In genomic region chr6:141984644-141985043, GRCm38 (mm10) we compare ENCODE assay signal across 34 mouse cellular contexts. TPM values are rescaled to one million over a fixed set of nuclear protein-coding genes. Genes with fewer than 3 reads are reported as not detected.
DNase-seq lines count a peak whose midpoint lies in the region; ATAC-seq and TF ChIP-seq lines count a peak whose summit lies in the region.
"Had no signal": no experiment of that assay in that cellular context is flagged by ENCODE, and none has a peak within 500 bp of the region (broad histone marks: within the 10 kb centered on the region; RNA-seq: fewer than 3 reads in every experiment).

No protein-coding gene starts in this region.

- no peak overlapping the region for H3K27ac ChIP-seq in kidney, embryonic 16.5 days (ENCODE audit: low read length)
- H3K27ac ChIP-seq in midbrain, embryonic 14.5 days (replicated peaks; ENCODE audit: low read depth, low read length), result no peak overlapping the region
- no peak overlapping the region for H3K27ac ChIP-seq in midbrain, postnatal 0 days (ENCODE audit: low read depth, low read length)
- H3K27ac ChIP-seq: forebrain, embryonic 10.5 days; gastrocnemius, adult 2 months; hindbrain, embryonic 12.5 days; hindbrain, embryonic 15.5 days had no signal

- no peaks in the 10 kb centered on the region for H3K9me3 ChIP-seq in kidney, embryonic 16.5 days (ENCODE audit: low read length)
- H3K9me3 ChIP-seq in midbrain, embryonic 14.5 days (ENCODE audit: control insufficient read depth, low read length), result no peaks in the 10 kb centered on the region
- H3K9me3 ChIP-seq in midbrain, postnatal 0 days (ENCODE audit: low read length), result no peaks in the 10 kb centered on the region
- H3K9me3 ChIP-seq: forebrain, embryonic 10.5 days; G1E; hindbrain, embryonic 12.5 days; hindbrain, embryonic 15.5 days had no signal

- no peak overlapping the region for H3K9ac ChIP-seq in kidney, embryonic 16.5 days (replicated peaks; ENCODE audit: low read length)
- no peak overlapping the region for H3K9ac ChIP-seq in midbrain, embryonic 14.5 days (replicated peaks; ENCODE audit: low read length)
- no peak overlapping the region for H3K9ac ChIP-seq in midbrain, postnatal 0 days (replicated peaks; ENCODE audit: low read length, poor library complexity, severe bottlenecking)
- H3K9ac ChIP-seq: forebrain, postnatal 0 days; hindbrain, embryonic 12.5 days; hindbrain, embryonic 15.5 days had no signal

- no peak overlapping the region for H3K4me3 ChIP-seq in kidney, embryonic 16.5 days (ENCODE audit: low read length)
- no peak overlapping the region for H3K4me3 ChIP-seq in midbrain, embryonic 14.5 days (replicated peaks; ENCODE audit: low read depth, low read length)
- H3K4me3 ChIP-seq in midbrain, postnatal 0 days (ENCODE audit: low read depth, low read length), result no peak overlapping the region
- H3K4me3 ChIP-seq: forebrain, embryonic 10.5 days; gastrocnemius, adult 2 months; hindbrain, embryonic 12.5 days; hindbrain, embryonic 15.5 days had no signal

- no peaks in the 10 kb centered on the region for H3K4me1 ChIP-seq in kidney, embryonic 16.5 days (ENCODE audit: insufficient read depth, low read length)
- no peaks in the 10 kb centered on the region for H3K4me1 ChIP-seq in midbrain, embryonic 14.5 days (ENCODE audit: control insufficient read depth, insufficient read depth, low read length)
- H3K4me1 ChIP-seq in midbrain, postnatal 0 days (ENCODE audit: insufficient read depth, low read length), result no peaks in the 10 kb centered on the region
- H3K4me1 ChIP-seq: forebrain, embryonic 10.5 days; hindbrain, embryonic 12.5 days; hindbrain, embryonic 15.5 days had no signal

- peak; percentile 87 for ATAC-seq in kidney, embryonic 16.5 days (ENCODE audit: low FRiP score, low TSS enrichment)
- 0 out of 2 replicates have a peak, but pooled peaks have one; percentile 3 for ATAC-seq in midbrain, embryonic 14.5 days (ENCODE audit: low FRiP score, low TSS enrichment)
- ATAC-seq in midbrain, postnatal 0 days (ENCODE audit: low FRiP score), result no peak
- ATAC-seq: activated CD4-positive, CD25-positive, alpha-beta regulatory T cell, adult 4 months; forebrain, embryonic 14.5 days; forebrain, postnatal 0 days had no signal

- 53% methylated on average over 3 of the region's 3 CpGs for WGBS in kidney, embryonic 16.5 days
- WGBS in midbrain, embryonic 14.5 days, result 89% methylated on average over 3 of the region's 3 CpGs
- WGBS in midbrain, postnatal 0 days, result 75% methylated on average over 3 of the region's 3 CpGs

- no peaks in the 10 kb centered on the region for H3K27me3 ChIP-seq in kidney, embryonic 16.5 days (ENCODE audit: insufficient read depth, low read length)
- H3K27me3 ChIP-seq in midbrain, embryonic 14.5 days (ENCODE audit: control insufficient read depth, insufficient read depth, low read length), result no peaks in the 10 kb centered on the region
- H3K27me3 ChIP-seq in midbrain, postnatal 0 days (ENCODE audit: insufficient read depth, low read length), result no peaks in the 10 kb centered on the region
- H3K27me3 ChIP-seq: CH12.LX; hindbrain, embryonic 12.5 days; hindbrain, embryonic 15.5 days had no signal

- no peak for TF ChIP-seq CTCF in midbrain, postnatal 0 days (IDR thresholded peaks at IDR 0.05)

- H3K4me2 ChIP-seq in kidney, embryonic 16.5 days (replicated peaks; ENCODE audit: low read depth, low read length), result no peak overlapping the region
- H3K4me2 ChIP-seq in midbrain, embryonic 14.5 days (ENCODE audit: low read length), result no peak overlapping the region
- H3K4me2 ChIP-seq in midbrain, postnatal 0 days (ENCODE audit: low read depth, low read length, poor library complexity, severe bottlenecking), result no peak overlapping the region
- H3K4me2 ChIP-seq: heart, embryonic 11.5 days; hindbrain, embryonic 12.5 days; hindbrain, embryonic 15.5 days had no signal

- peak; percentile 13 to 35 for DNase-seq in kidney, adult 8-10 months
- DNase-seq in kidney, adult 11 months, result no peak
- DNase-seq in kidney, postnatal 4 days, result no peak
- no peak for DNase-seq in midbrain, embryonic 14.5 days
- DNase-seq in midbrain, postnatal 0 days (ENCODE audit: low spot score), result no peak
- peak; percentile 20 for DNase-seq in kidney, postnatal 14 days
- no peak for DNase-seq in MN1 (ENCODE audit: low spot score)
- DNase-seq: adrenal gland, adult 8-10 months; adrenal gland, postnatal 36 days; B cell, adult 2 months; cerebellum, adult 18-20 months; cerebellum, adult 9-10 months; cerebellum, postnatal 14 days; forebrain, postnatal 0 days; gastrocnemius, adult 2 months; gastrocnemius, postnatal 14 days had no signal

- H3K36me3 ChIP-seq in kidney, embryonic 16.5 days (ENCODE audit: insufficient read depth, low read length), result no peaks in the 10 kb centered on the region
- no peaks in the 10 kb centered on the region for H3K36me3 ChIP-seq in midbrain, embryonic 14.5 days (ENCODE audit: control insufficient read depth, insufficient read depth, low read length)
- H3K36me3 ChIP-seq in midbrain, postnatal 0 days (ENCODE audit: insufficient read depth, low read length), result no peaks in the 10 kb centered on the region
- H3K36me3 ChIP-seq: forebrain, embryonic 10.5 days; G1E; hindbrain, embryonic 12.5 days; hindbrain, embryonic 15.5 days had no signal

RNA-seq across cellular contexts. Expression of gene Gm6614, which starts 26.6 kb away (rescaled TPM):
- not detected in 2 replicates for polyA plus RNA-seq in kidney, embryonic 16.5 days (2015; fragmentation: Nextera tagmentation; extraction: Ambion mirVana)
- not detected in 2 replicates for polyA plus RNA-seq in midbrain, embryonic 14.5 days (2014; fragmentation: Nextera tagmentation; extraction: Ambion mirVana)
- total RNA-seq in midbrain, postnatal 0 days (2014; rRNA removed), result 0.24 TPM in 1 of 2 replicates, not detected in the other
- polyA plus RNA-seq in midbrain, postnatal 0 days (2015; fragmentation: Nextera tagmentation; extraction: Ambion mirVana), result not detected in 2 replicates
- total RNA-seq: adrenal gland, adult 8-10 months; adrenal gland, postnatal 36 days; CH12.LX; gastrocnemius, adult 2 months; gastrocnemius, postnatal 14 days; gastrocnemius, postnatal 4 days; heart, adult 8-10 months; heart, postnatal 25 days; hematopoietic stem cell, adult 5-6 weeks had no signal
- polyA plus RNA-seq: activated CD4-positive, CD25-positive, alpha-beta regulatory T cell, adult 4 months; embryonic facial prominence, embryonic 11.5 days; embryonic facial prominence, embryonic 14.5 days; forebrain, embryonic 10.5 days; forebrain, embryonic 14.5 days; forebrain, postnatal 0 days; frontal cortex, adult 2 months; G1E; heart, embryonic 11.5 days; heart, embryonic 14.5 days; heart, postnatal 0 days; hindbrain, embryonic 12.5 days; hindbrain, embryonic 15.5 days had no signal

RNA-seq across cellular contexts. Expression of gene Slco1a1, which starts 37.9 kb away (rescaled TPM):
- not detected in 2 replicates for polyA plus RNA-seq in kidney, embryonic 16.5 days (2015; fragmentation: Nextera tagmentation; extraction: Ambion mirVana)
- not detected in 2 replicates for polyA plus RNA-seq in midbrain, embryonic 14.5 days (2014; fragmentation: Nextera tagmentation; extraction: Ambion mirVana)
- total RNA-seq in midbrain, postnatal 0 days (2014; rRNA removed), result not detected in 2 replicates
- not detected in 2 replicates for polyA plus RNA-seq in midbrain, postnatal 0 days (2015; fragmentation: Nextera tagmentation; extraction: Ambion mirVana)
- total RNA-seq: CH12.LX; forebrain, postnatal 0 days; gastrocnemius, adult 2 months; gastrocnemius, postnatal 14 days; gastrocnemius, postnatal 4 days; heart, adult 8-10 months; heart, postnatal 25 days; hematopoietic stem cell, adult 5-6 weeks had no signal
- polyA plus RNA-seq: activated CD4-positive, CD25-positive, alpha-beta regulatory T cell, adult 4 months; embryonic facial prominence, embryonic 11.5 days; embryonic facial prominence, embryonic 14.5 days; forebrain, embryonic 10.5 days; forebrain, embryonic 14.5 days; forebrain, postnatal 0 days; frontal cortex, adult 2 months; G1E; heart, embryonic 11.5 days; heart, embryonic 14.5 days; heart, postnatal 0 days; hindbrain, embryonic 12.5 days; hindbrain, embryonic 15.5 days had no signal

Comparison
In these comparisons a context has a peak if more than half of its experiments do, and no peak if none do; other contexts are left out.
1. DNase-seq: peak in kidney, adult 8-10 months (2 of 2) and kidney, postnatal 14 days (single experiment); none in kidney, adult 11 months (single experiment), kidney, postnatal 4 days (0 of 2), midbrain, embryonic 14.5 days (single experiment), midbrain, postnatal 0 days (single experiment) and MN1 (single experiment).